Mouse (Mus musculus) megakaryocyte-erythroid progenitor cell, adult 5 weeks (primary cell): ENCODE data around the gene Mettl17. TPM values are rescaled to one million over a fixed set of nuclear protein-coding genes. Genes with fewer than 3 reads are reported as not detected.

Experiments
- polyA plus RNA-seq: library from polyadenylated mRNA; stranded (reverse); fragments of >175 nt; gene quantifications from 2 replicates; pipeline ENCODE4 v1.2.3, GENCODE M21; 2012

Mettl17 gene
- 20.5 and 22.8 TPM in 2 replicates for polyA plus RNA-seq

GRCm38 (mm10) chr14:51884598-51885331, at the start of gene Mettl17:
TSS of gene Mettl17 (plus strand) at chr14:51884842.

GRCm38 (mm10) chr14:51853399-51853798, 31.2 kb upstream of the Mettl17 start, which contains the start of gene Ear6:
TSS of gene Ear6 (plus strand) at chr14:51853699.

GRCm38 (mm10) chr14:51892191-51892939, 7.7 kb downstream of the Mettl17 start, which contains the start of gene Slc39a2:
TSS of gene Slc39a2 (plus strand) at chr14:51892889.

GRCm38 (mm10) chr14:51913960-51914762, 29.5 kb downstream of the Mettl17 start, which contains the start of gene Ndrg2:
TSS of gene Ndrg2 (minus strand) at chr14:51914158.

GRCm38 (mm10) chr14:51918125-51918524, 33.5 kb downstream of the Mettl17 start, which contains the start of gene Tppp2:
TSS of gene Tppp2 (plus strand) at chr14:51918425.

GRCm38 (mm10) chr14:51922571-51922865, 37.9 kb downstream of the Mettl17 start, which contains the start of gene Rnase13:
TSS of gene Rnase13 (minus strand) at chr14:51922773.

Other genes starting within 250 kb of the Mettl17 start
- not detected in 2 replicates for gene Gm4181, start 249.2 kb upstream of the Mettl17 start, polyA plus RNA-seq
- gene Gm17079, start 189.4 kb upstream of the Mettl17 start, polyA plus RNA-seq, result not detected in 2 replicates
- not detected in 2 replicates for gene Gm5800, start 167.7 kb upstream of the Mettl17 start, polyA plus RNA-seq
- not detected in 2 replicates for gene Ang4, start 111.3 kb upstream of the Mettl17 start, polyA plus RNA-seq
- not detected in 2 replicates for gene AY358078, start 84.8 kb upstream of the Mettl17 start, polyA plus RNA-seq
- 0.27 and 0.76 TPM in 2 replicates for gene Ear6, start 31.1 kb upstream of the Mettl17 start, polyA plus RNA-seq
- gene Slc39a2, start 8.0 kb downstream of the Mettl17 start, polyA plus RNA-seq, result 0.10 TPM in 1 of 2 replicates, not detected in the other
- gene Ndrg2, start 29.3 kb downstream of the Mettl17 start, polyA plus RNA-seq, result 22.3 and 24.9 TPM in 2 replicates
- not detected in 2 replicates for gene Tppp2, start 33.6 kb downstream of the Mettl17 start, polyA plus RNA-seq
- not detected in 2 replicates for gene Rnase13, start 37.9 kb downstream of the Mettl17 start, polyA plus RNA-seq
- gene Arhgef40, start 99.9 kb downstream of the Mettl17 start, polyA plus RNA-seq, result 40.8 and 45.5 TPM in 2 replicates
- 0.35 TPM in 1 of 2 replicates, not detected in the other for gene Tmem253, start 130.8 kb downstream of the Mettl17 start, polyA plus RNA-seq
- 109 and 128 TPM in 2 replicates for gene Zfp219, start 135.9 kb downstream of the Mettl17 start, polyA plus RNA-seq
- gene Olfr221, start 157.6 kb downstream of the Mettl17 start, polyA plus RNA-seq, result 0.03 TPM in 1 of 2 replicates, not detected in the other
- 37.0 and 52.0 TPM in 2 replicates for gene Hnrnpc, start 219.2 kb downstream of the Mettl17 start, polyA plus RNA-seq
- 2.0 and 3.0 TPM in 2 replicates for gene Rpgrip1, start 225.9 kb downstream of the Mettl17 start, polyA plus RNA-seq